23 mouse cellular contexts compared by ENCODE assay signal in the genomic region with DNA sequence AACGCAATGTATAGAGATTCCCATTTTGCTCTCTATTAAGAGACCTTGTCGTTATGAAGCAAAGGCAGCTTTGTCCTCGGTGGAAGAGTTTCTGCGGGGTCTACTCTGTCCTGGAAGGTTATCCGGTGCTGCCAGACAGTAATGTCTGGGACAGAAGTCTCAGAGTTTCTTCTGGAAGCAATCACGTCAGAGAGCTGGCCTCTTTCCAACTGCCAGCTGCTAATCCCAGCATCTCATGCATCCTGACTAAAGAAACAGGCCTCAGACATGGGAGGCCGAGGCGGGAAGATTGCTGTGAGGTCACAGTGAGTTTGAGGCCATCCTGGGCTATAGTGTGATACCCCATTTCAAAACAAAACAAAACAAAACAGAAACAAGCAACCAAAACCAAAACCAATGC. TPM values are rescaled to one million over a fixed set of nuclear protein-coding genes. Genes with fewer than 3 reads are reported as not detected.
DNase-seq lines count a peak whose midpoint lies in the region; ATAC-seq and TF ChIP-seq lines count a peak whose summit lies in the region.
"Had no signal": no experiment of that assay in that cellular context is flagged by ENCODE, and none has a peak within 500 bp of the region (broad histone marks: within the 10 kb centered on the region; RNA-seq: fewer than 3 reads in every experiment).

No protein-coding gene starts in this region.

- no peak overlapping the region for H3K4me3 ChIP-seq in hindbrain, postnatal 0 days (ENCODE audit: low read length)
- H3K4me3 ChIP-seq in hindbrain, embryonic 13.5 days = no peak overlapping the region
- no peak overlapping the region for H3K4me3 ChIP-seq in lung, postnatal 0 days (ENCODE audit: low read depth, low read length)
- no peak overlapping the region for H3K4me3 ChIP-seq in CH12.LX (replicated peaks in 1 of 3; ENCODE audit: low read depth in 2 of 3, low read length in 2 of 3, poor library complexity in 1 of 3)
- no peak overlapping the region for H3K4me3 ChIP-seq in midbrain, embryonic 15.5 days
- H3K4me3 ChIP-seq: hindbrain, embryonic 10.5 days; limb, embryonic 15.5 days; liver, embryonic 15.5 days; neural tube, embryonic 12.5 days had no signal

- H3K9ac ChIP-seq in hindbrain, postnatal 0 days (replicated peaks; ENCODE audit: low read length) = no peak overlapping the region
- H3K9ac ChIP-seq in hindbrain, embryonic 13.5 days = no peak overlapping the region
- no peak overlapping the region for H3K9ac ChIP-seq in lung, postnatal 0 days (replicated peaks; ENCODE audit: low read depth)
- no peak overlapping the region for H3K9ac ChIP-seq in CH12.LX (ENCODE audit: insufficient read depth, low read depth)
- no peak overlapping the region for H3K9ac ChIP-seq in midbrain, embryonic 15.5 days
- H3K9ac ChIP-seq: limb, embryonic 15.5 days; liver, embryonic 15.5 days; neural tube, embryonic 12.5 days had no signal

- peak; percentile 34 for DNase-seq in hindbrain, postnatal 0 days (ENCODE audit: low spot score)
- DNase-seq in lung, postnatal 10 days = peak; percentile 50
- no peak for DNase-seq in lung, postnatal 0 days (ENCODE audit: low spot score)
- DNase-seq in CH12.LX (ENCODE audit: extremely low read depth) = no peak
- peak; percentile 63 for DNase-seq in brain, embryonic 14.5 days (ENCODE audit: low read depth)
- no peak for DNase-seq in heart, adult 9 months (ENCODE audit: low spot score in 2 of 2)
- DNase-seq: adrenal gland, postnatal 14 days; cerebellum, adult 18-20 months; cerebellum, postnatal 25 days; embryo, embryonic 11 days; heart, adult 18-20 months; kidney, adult 2 months; layer of hippocampus, postnatal 36 days had no signal

- ATAC-seq in hindbrain, postnatal 0 days = no peak
- ATAC-seq in hindbrain, embryonic 13.5 days (ENCODE audit: low FRiP score) = no peak
- no peak for ATAC-seq in lung, postnatal 0 days
- ATAC-seq in midbrain, embryonic 15.5 days (replicated peaks) = no peak
- ATAC-seq: activated CD4-positive, CD25-positive, alpha-beta regulatory T cell, adult 4 months had no signal

- in situ Hi-C loops in CH12.LX (cut with MboI; ENCODE audit: low pct_ligation_motif_present, low pct_unique_long_range_greater_than_20kb, low sequenced_read_pairs) = no loop called here

- TF ChIP-seq RAD21 in CH12.LX (IDR thresholded peaks at IDR 0.05; ENCODE audit: low read depth, low read length) = no peak

- H3K9me3 ChIP-seq in hindbrain, postnatal 0 days (ENCODE audit: low read length) = no peaks in the 10 kb centered on the region
- no peaks in the 10 kb centered on the region for H3K9me3 ChIP-seq in hindbrain, embryonic 13.5 days
- no peaks in the 10 kb centered on the region for H3K9me3 ChIP-seq in lung, postnatal 0 days (ENCODE audit: low read length)
- H3K9me3 ChIP-seq in CH12.LX (replicated peaks; ENCODE audit: low read length) = no peaks in the 10 kb centered on the region
- no peaks in the 10 kb centered on the region for H3K9me3 ChIP-seq in midbrain, embryonic 15.5 days
- H3K9me3 ChIP-seq: hindbrain, embryonic 10.5 days; limb, embryonic 15.5 days; liver, embryonic 15.5 days; neural tube, embryonic 12.5 days had no signal

- H3K27me3 ChIP-seq in hindbrain, postnatal 0 days (ENCODE audit: insufficient read depth, low read length) = no peaks in the 10 kb centered on the region
- peaks cover 15% of the 10 kb centered on the region for H3K27me3 ChIP-seq in hindbrain, embryonic 13.5 days
- 0 out of 2 replicates have a peak, but pooled peaks cover 5% of the 10 kb centered on the region for H3K27me3 ChIP-seq in lung, postnatal 0 days (replicated peaks; ENCODE audit: insufficient read depth, low read length)
- no peaks in the 10 kb centered on the region for H3K27me3 ChIP-seq in CH12.LX (replicated peaks)
- peaks cover 5% of the 10 kb centered on the region; the same call in 1 of the 2 replicates for H3K27me3 ChIP-seq in midbrain, embryonic 15.5 days (replicated peaks)

- no peaks in the 10 kb centered on the region for H3K36me3 ChIP-seq in hindbrain, postnatal 0 days (ENCODE audit: insufficient read depth, low read length)
- H3K36me3 ChIP-seq in hindbrain, embryonic 13.5 days = no peaks in the 10 kb centered on the region
- H3K36me3 ChIP-seq in lung, postnatal 0 days (ENCODE audit: insufficient read depth, low read length) = 0 out of 2 replicates have a peak, but pooled peaks cover 3% of the 10 kb centered on the region
- H3K36me3 ChIP-seq in CH12.LX (replicated peaks in 1 of 2; ENCODE audit: control insufficient read depth in 1 of 2, insufficient read depth in 1 of 2, low read length in 1 of 2) = peaks cover 24 to 49% of the 10 kb centered on the region in 2 experiments
- no peaks in the 10 kb centered on the region for H3K36me3 ChIP-seq in midbrain, embryonic 15.5 days (replicated peaks)
- H3K36me3 ChIP-seq: hindbrain, embryonic 10.5 days; limb, embryonic 15.5 days; neural tube, embryonic 12.5 days had no signal

- H3K4me2 ChIP-seq in hindbrain, postnatal 0 days (ENCODE audit: low read depth, low read length) = no peak overlapping the region
- no peak overlapping the region for H3K4me2 ChIP-seq in hindbrain, embryonic 13.5 days
- H3K4me2 ChIP-seq in lung, postnatal 0 days (replicated peaks; ENCODE audit: low read depth, low read length) = no peak overlapping the region
- H3K4me2 ChIP-seq in CH12.LX (ENCODE audit: insufficient read depth, low read depth, poor library complexity, severe bottlenecking) = peak overlapping the region; percentile 95
- H3K4me2 ChIP-seq in midbrain, embryonic 15.5 days = no peak overlapping the region
- H3K4me2 ChIP-seq: limb, embryonic 15.5 days; liver, embryonic 15.5 days; midbrain, embryonic 11.5 days had no signal

- TF ChIP-seq EP300 in lung, postnatal 0 days (IDR thresholded peaks at IDR 0.05) = no peak
- no peak for TF ChIP-seq EP300 in CH12.LX (IDR thresholded peaks at IDR 0.05; ENCODE audit: low read length)

- TF ChIP-seq CTCF in hindbrain, postnatal 0 days (IDR thresholded peaks at IDR 0.05; ENCODE audit: low read depth) = no peak
- no peak for TF ChIP-seq CTCF in lung, postnatal 0 days (IDR thresholded peaks at IDR 0.05)
- no peak for TF ChIP-seq CTCF in CH12.LX (conservative IDR thresholded peaks at IDR 0.05 in 1 of 2, IDR thresholded peaks at IDR 0.05 in 1 of 2; ENCODE audit: low read depth in 2 of 2, low read length in 2 of 2)
- TF ChIP-seq CTCF in brain, embryonic 14.5 days (IDR thresholded peaks at IDR 0.05; ENCODE audit: borderline replicate concordance, extremely low read depth, insufficient read depth, insufficient read length) = no peak

- dilution Hi-C loops in CH12.LX (cut with MboI; ENCODE audit: extremely low pct_ligation_motif_present, extremely low pct_unique_long_range_greater_than_20kb, low sequenced_read_pairs) = no loop called here

- 59% methylated on average over 8 of the region's 8 CpGs for WGBS in hindbrain, postnatal 0 days
- 57% methylated on average over 8 of the region's 8 CpGs for WGBS in hindbrain, embryonic 13.5 days
- 52% methylated on average over 8 of the region's 8 CpGs for WGBS in lung, postnatal 0 days
- 68% methylated on average over 8 of the region's 8 CpGs for WGBS in midbrain, embryonic 15.5 days

- H3K4me1 ChIP-seq in hindbrain, postnatal 0 days (ENCODE audit: insufficient read depth, low read length) = no peaks in the 10 kb centered on the region
- peaks cover 24% of the 10 kb centered on the region for H3K4me1 ChIP-seq in hindbrain, embryonic 13.5 days (replicated peaks)
- H3K4me1 ChIP-seq in lung, postnatal 0 days (ENCODE audit: insufficient read depth, low read depth, low read length) = peaks cover 9% of the 10 kb centered on the region; the same call in 1 of the 2 replicates
- peaks cover 4 to 32% of the 10 kb centered on the region in 2 experiments; a peak in 3 of 4 replicates for H3K4me1 ChIP-seq in CH12.LX (ENCODE audit: control insufficient read depth in 1 of 2, insufficient read depth in 2 of 2)
- peaks cover 18% of the 10 kb centered on the region for H3K4me1 ChIP-seq in midbrain, embryonic 15.5 days

- no peak for TF ChIP-seq POLR2A in CH12.LX (IDR thresholded peaks at IDR 0.05; ENCODE audit: low read depth, low read length)
- no peak for TF ChIP-seq POLR2A in brain, embryonic 14.5 days (IDR thresholded peaks at IDR 0.05; ENCODE audit: borderline replicate concordance, extremely low read depth, insufficient read depth, insufficient read length, poor library complexity, severe bottlenecking)

- no peak overlapping the region for H3K27ac ChIP-seq in hindbrain, postnatal 0 days
- no peak overlapping the region for H3K27ac ChIP-seq in hindbrain, embryonic 13.5 days
- no peak overlapping the region for H3K27ac ChIP-seq in lung, postnatal 0 days (ENCODE audit: low read length)
- H3K27ac ChIP-seq in CH12.LX (ENCODE audit: insufficient read depth, low read depth) = no peak overlapping the region
- H3K27ac ChIP-seq in midbrain, embryonic 15.5 days = no peak overlapping the region
- H3K27ac ChIP-seq: hindbrain, embryonic 10.5 days; limb, embryonic 15.5 days; liver, embryonic 15.5 days; neural tube, embryonic 12.5 days had no signal

- peaks cover 72% of the 10 kb centered on the region for H3K79me2 ChIP-seq in CH12.LX (replicated peaks; ENCODE audit: control insufficient read depth, extremely low read depth, insufficient read depth, poor library complexity, severe bottlenecking)

TF ChIP-seq in CH12.LX, 34 proteins besides CTCF, POLR2A, EP300 and RAD21 (continues in another document):
- no peak for TF ChIP-seq NRF1 (IDR thresholded peaks at IDR 0.05; ENCODE audit: low read depth, low read length)
- TF ChIP-seq MAX (IDR thresholded peaks at IDR 0.05; ENCODE audit: low read length) = no peak

RNA-seq across cellular contexts. Expression of a gene that starts 3.0 kb away (rescaled TPM):
- 19.2 and 24.9 TPM in 2 replicates for total RNA-seq in hindbrain, postnatal 0 days (2014; rRNA removed)
- polyA plus RNA-seq in hindbrain, postnatal 0 days (2015; fragmentation: Nextera tagmentation; extraction: Ambion mirVana) = 15.8 TPM in 2 replicates
- polyA plus RNA-seq in hindbrain, embryonic 13.5 days (2015; fragmentation: Nextera tagmentation; extraction: Ambion mirVana) = 19.9 and 22.4 TPM in 2 replicates
- polyA plus RNA-seq in lung, postnatal 0 days (2015; fragmentation: Nextera tagmentation; extraction: Ambion mirVana) = 9.6 and 10.2 TPM in 2 replicates
- total RNA-seq in CH12.LX (2012; rRNA removed) = 8.6 and 9.7 TPM in 2 replicates
- total RNA-seq in CH12.LX (2014; rRNA removed) = 8.2 and 9.0 TPM in 2 replicates
- 51.3 and 55.7 TPM in 2 replicates for polyA plus RNA-seq in CH12.LX (2012; ENCODE audit: insufficient read length, low read depth)
- polyA plus RNA-seq in brain, embryonic 14.5 days (2012; rRNA removed) = 30.3 and 43.3 TPM in 2 replicates
- 20.2 and 24.4 TPM in 2 replicates for polyA plus RNA-seq in midbrain, embryonic 15.5 days (2015; fragmentation: Nextera tagmentation; extraction: Ambion mirVana)

RNA-seq across cellular contexts. Expression of a gene that starts 51.8 kb away (rescaled TPM):
- total RNA-seq in hindbrain, postnatal 0 days (2014; rRNA removed) = 0.04 and 0.89 TPM in 2 replicates
- 0.53 and 0.81 TPM in 2 replicates for polyA plus RNA-seq in hindbrain, postnatal 0 days (2015; fragmentation: Nextera tagmentation; extraction: Ambion mirVana)
- polyA plus RNA-seq in hindbrain, embryonic 13.5 days (2015; fragmentation: Nextera tagmentation; extraction: Ambion mirVana) = 0.25 and 0.26 TPM in 2 replicates
- 5.6 and 6.5 TPM in 2 replicates for polyA plus RNA-seq in lung, postnatal 0 days (2015; fragmentation: Nextera tagmentation; extraction: Ambion mirVana)
- total RNA-seq in CH12.LX (2012; rRNA removed) = not detected in 2 replicates
- 0.09 and 0.16 TPM in 2 replicates for total RNA-seq in CH12.LX (2014; rRNA removed)
- 0.79 and 1.3 TPM in 2 replicates for polyA plus RNA-seq in CH12.LX (2012; ENCODE audit: insufficient read length, low read depth)
- polyA plus RNA-seq in brain, embryonic 14.5 days (2012; rRNA removed) = 0.29 and 0.36 TPM in 2 replicates
- 0.19 and 0.32 TPM in 2 replicates for polyA plus RNA-seq in midbrain, embryonic 15.5 days (2015; fragmentation: Nextera tagmentation; extraction: Ambion mirVana)
- total RNA-seq: adrenal gland, postnatal 14 days had no signal
- polyA plus RNA-seq: forebrain, embryonic 11.5 days; kidney, adult 2 months; large intestine, adult 2 months; midbrain, embryonic 11.5 days had no signal

Comparison
In these comparisons a context has a peak if more than half of its experiments do, and no peak if none do; other contexts are left out.
1. DNase-seq: peak in hindbrain, postnatal 0 days (single experiment), lung, postnatal 10 days (single experiment) and brain, embryonic 14.5 days (single experiment); none in lung, postnatal 0 days (single experiment), CH12.LX (single experiment) and heart, adult 9 months (0 of 2).